Comparison of ENCODE assay signal across 15 mouse cellular contexts in genomic region chr6:125447205-125447604, GRCm38 (mm10). TPM values are rescaled to one million over a fixed set of nuclear protein-coding genes. Genes with fewer than 3 reads are reported as not detected.
A peak's percentile ranks its signal among the peaks of the same experiment; 100 is the strongest.
DNase-seq lines count a peak whose midpoint lies in the region; ATAC-seq and TF ChIP-seq lines count a peak whose summit lies in the region.
"Had no signal": no experiment of that assay in that cellular context is flagged by ENCODE, and none has a peak within 500 bp of the region (broad histone marks: within the 10 kb centered on the region; RNA-seq: fewer than 3 reads in every experiment).

No protein-coding gene starts in this region.

- no peak overlapping the region for H3K9ac ChIP-seq in forebrain, postnatal 0 days
- no peak overlapping the region for H3K9ac ChIP-seq in forebrain, embryonic 12.5 days
- H3K9ac ChIP-seq in limb, embryonic 11.5 days (ENCODE audit: low read length): no peak overlapping the region
- H3K9ac ChIP-seq: hindbrain, embryonic 13.5 days had no signal

- H3K36me3 ChIP-seq in forebrain, postnatal 0 days (ENCODE audit: insufficient read depth): no peaks in the 10 kb centered on the region; the same call in 1 of the 2 replicates
- H3K36me3 ChIP-seq in forebrain, embryonic 12.5 days (replicated peaks): no peaks in the 10 kb centered on the region
- no peaks in the 10 kb centered on the region for H3K36me3 ChIP-seq in limb, embryonic 11.5 days (ENCODE audit: control insufficient read depth, insufficient read depth, low read length)
- H3K36me3 ChIP-seq: hindbrain, embryonic 13.5 days had no signal

- no peak for TF ChIP-seq CTCF in forebrain, postnatal 0 days (IDR thresholded peaks at IDR 0.05; ENCODE audit: low read depth)

- H3K9me3 ChIP-seq in forebrain, postnatal 0 days (ENCODE audit: low read length): no peaks in the 10 kb centered on the region
- no peaks in the 10 kb centered on the region for H3K9me3 ChIP-seq in forebrain, embryonic 12.5 days
- H3K9me3 ChIP-seq in limb, embryonic 11.5 days (ENCODE audit: control insufficient read depth, low read length): no peaks in the 10 kb centered on the region
- H3K9me3 ChIP-seq: hindbrain, embryonic 13.5 days had no signal

- no peak overlapping the region for H3K27ac ChIP-seq in forebrain, postnatal 0 days (ENCODE audit: low read depth, low read length)
- H3K27ac ChIP-seq in forebrain, embryonic 12.5 days: no peak overlapping the region
- H3K27ac ChIP-seq in limb, embryonic 11.5 days (replicated peaks; ENCODE audit: low read depth, low read length): no peak overlapping the region
- H3K27ac ChIP-seq: hindbrain, embryonic 13.5 days; layer of hippocampus, adult 2 months had no signal

- no peak for DNase-seq in forebrain, postnatal 0 days
- peak; percentile 76 for DNase-seq in 416B (ENCODE audit: low read depth)
- DNase-seq in brain, adult 2 months (ENCODE audit: low read depth, low spot score): peak; percentile 20
- DNase-seq in limb, embryonic 11.5 days (ENCODE audit: low spot score): peak; percentile 31
- no peak for DNase-seq in cerebellum, adult 9-11 months
- DNase-seq in urinary bladder, adult 18-20 months (ENCODE audit: low spot score in 2 of 2): no peak
- no peak for DNase-seq in cerebellum, adult 18-20 months
- DNase-seq: cerebellum, adult 11-12 months; gastrocnemius, postnatal 36 days; left cerebral cortex, postnatal 4 days; retina, postnatal 1 day had no signal

- H3K4me2 ChIP-seq in forebrain, postnatal 0 days (ENCODE audit: low read depth): no peak overlapping the region
- no peak overlapping the region for H3K4me2 ChIP-seq in forebrain, embryonic 12.5 days
- H3K4me2 ChIP-seq in limb, embryonic 11.5 days (ENCODE audit: low read depth, severe bottlenecking): no peak overlapping the region
- H3K4me2 ChIP-seq: hindbrain, embryonic 13.5 days had no signal

- ATAC-seq in forebrain, postnatal 0 days: peak; percentile 51
- no peak for ATAC-seq in forebrain, embryonic 12.5 days (ENCODE audit: low FRiP score)
- no peak for ATAC-seq in limb, embryonic 11.5 days (ENCODE audit: insufficient number of reproducible peaks, low FRiP score, low TSS enrichment, low read depth)

- H3K4me3 ChIP-seq in forebrain, postnatal 0 days (ENCODE audit: low read depth, low read length): no peak overlapping the region
- H3K4me3 ChIP-seq in forebrain, embryonic 12.5 days (replicated peaks): no peak overlapping the region
- no peak overlapping the region for H3K4me3 ChIP-seq in limb, embryonic 11.5 days (ENCODE audit: low read depth, low read length)
- H3K4me3 ChIP-seq: hindbrain, embryonic 13.5 days; layer of hippocampus, adult 2 months; myocyte had no signal

- WGBS in forebrain, postnatal 0 days: 49% methylated on average over 4 of the region's 4 CpGs
- WGBS in forebrain, embryonic 12.5 days: 52% methylated on average over 4 of the region's 4 CpGs
- WGBS in limb, embryonic 11.5 days: 29% methylated on average over 4 of the region's 4 CpGs

- no peaks in the 10 kb centered on the region for H3K27me3 ChIP-seq in forebrain, postnatal 0 days (ENCODE audit: insufficient read depth, low read length)
- no peaks in the 10 kb centered on the region for H3K27me3 ChIP-seq in forebrain, embryonic 12.5 days
- H3K27me3 ChIP-seq in limb, embryonic 11.5 days (ENCODE audit: control insufficient read depth, insufficient read depth, low read length): no peaks in the 10 kb centered on the region
- H3K27me3 ChIP-seq: hindbrain, embryonic 13.5 days had no signal

- H3K4me1 ChIP-seq in forebrain, postnatal 0 days (ENCODE audit: insufficient read depth): no peaks in the 10 kb centered on the region
- no peaks in the 10 kb centered on the region for H3K4me1 ChIP-seq in forebrain, embryonic 12.5 days
- H3K4me1 ChIP-seq in limb, embryonic 11.5 days (ENCODE audit: control insufficient read depth, insufficient read depth, low read length): no peaks in the 10 kb centered on the region
- H3K4me1 ChIP-seq: hindbrain, embryonic 13.5 days had no signal

RNA-seq across cellular contexts. Expression of gene Cd9, which starts 47.4 kb away (rescaled TPM):
- 41.2 and 57.4 TPM in 2 replicates for total RNA-seq in forebrain, postnatal 0 days (2014; rRNA removed)
- 125 and 140 TPM in 2 replicates for polyA plus RNA-seq in forebrain, postnatal 0 days (2015; fragmentation: Nextera tagmentation; extraction: Ambion mirVana)
- 44.2 and 45.3 TPM in 2 replicates for polyA plus RNA-seq in forebrain, embryonic 12.5 days (2016; fragmentation: Nextera tagmentation; extraction: Ambion mirVana)
- 40.2 and 42.4 TPM in 2 replicates for polyA plus RNA-seq in limb, embryonic 11.5 days (2014; fragmentation: Nextera tagmentation; extraction: Ambion mirVana)

Comparison
In these comparisons a context has a peak if more than half of its experiments do, and no peak if none do; other contexts are left out.
1. DNase-seq: peak in 416B (single experiment), brain, adult 2 months (single experiment) and limb, embryonic 11.5 days (single experiment); none in forebrain, postnatal 0 days (single experiment), cerebellum, adult 9-11 months (single experiment), urinary bladder, adult 18-20 months (0 of 2) and cerebellum, adult 18-20 months (0 of 2).